Mouse (Mus musculus) erythroblast, embryonic 14.5 days (primary cell): ENCODE results near the gene Limd1.

ENCODE experiments used
- GATA1 ChIP-seq: IDR thresholded peaks from 2 replicates; pipeline ENCODE4 v1.6.1; 2012; ENCODE audit warnings: low read length, inconsistent platforms, mixed read lengths
- TAL1 ChIP-seq: IDR thresholded peaks from 3 replicates; pipeline ENCODE4 v1.6.1; 2012; ENCODE audit warnings: low read length, inconsistent platforms, mixed read lengths

- no peak for TF ChIP-seq GATA1
- no peak for TF ChIP-seq TAL1
These were observed 42.2 kb downstream of the Limd1 start for GRCm38 (mm10) chr9:123520735-123521134.
